Mouse (Mus musculus): ENCODE data around the gene Il27ra.

- TF ChIP-seq POLR2A (IDR thresholded peaks at IDR 0.05; ENCODE audit: low read depth, low read length) (no peak), CTCF (IDR thresholded peaks at IDR 0.05; ENCODE audit: borderline replicate concordance, insufficient read depth, low read length) (peak; percentile 60; the same call in 1 of the 2 replicates)
Measured at GRCm38 (mm10) chr8:84024171-84024570, 18.2 kb downstream of the Il27ra start.

All from embryonic fibroblast, embryonic 13.5 days (primary cell).